Mouse (Mus musculus) MEL (cell line): ENCODE results near the gene Qprt. TPM values are rescaled to one million over a fixed set of nuclear protein-coding genes. Genes with fewer than 3 reads are reported as not detected.

ENCODE experiments used
- DNase-seq: peaks from one replicate; pipeline ENCODE4 v3.0.0; 2011; ENCODE audit warnings: low read depth, low spot score
- H3K27ac ChIP-seq: 2 replicates; pipeline ENCODE4 v1.5.1; 2012; ENCODE audit warnings: low read depth, mild to moderate bottlenecking, control low read depth, low read length, moderate library complexity; ENCODE audit not compliant: control insufficient read depth
- H3K27me3 ChIP-seq, 2 experiments: fragments of 150-350 bp in 1 of 2; sonication (generic) in 1 of 2; 2 replicates each; pipeline ENCODE4 v1.6.1; 2012; ENCODE audit warnings: low read length in 2 of 2, mild to moderate bottlenecking in 2 of 2, improper control_type of control experiment in 1 of 2, moderate library complexity in 1 of 2; ENCODE audit not compliant: insufficient read depth in 2 of 2, control insufficient read depth in 1 of 2
- H3K36me3 ChIP-seq, 2 experiments: 2 replicates each; pipeline ENCODE4 v1.6.1; 2012 to 2014; ENCODE audit warnings: low read length in 2 of 2, improper control_type of control experiment in 1 of 2, inconsistent platforms in 1 of 2, mild to moderate bottlenecking in 1 of 2; ENCODE audit not compliant: insufficient read depth in 2 of 2, control insufficient read depth in 1 of 2
- H3K4me1 ChIP-seq, 2 experiments: fragments of 150-350 bp in 1 of 2; sonication (generic) in 1 of 2; 2 replicates each; pipeline ENCODE4 v1.6.1; 2012; ENCODE audit warnings: low read length in 2 of 2, improper control_type of control experiment in 1 of 2, mild to moderate bottlenecking in 1 of 2; ENCODE audit not compliant: insufficient read depth in 2 of 2, control insufficient read depth in 1 of 2
- H3K4me3 ChIP-seq, 2 experiments: fragments of 150-350 bp in 1 of 2; sonication (generic) in 1 of 2; 2 replicates each; pipeline ENCODE4 v1.5.1; 2012; ENCODE audit warnings: low read depth in 2 of 2, low read length in 2 of 2, mild to moderate bottlenecking in 2 of 2, moderate library complexity in 2 of 2, control low read depth in 1 of 2, improper control_type of control experiment in 1 of 2; ENCODE audit not compliant: control insufficient read depth in 1 of 2, insufficient read depth in 1 of 2
- H3K79me2 ChIP-seq: 2 replicates; pipeline ENCODE4 v1.6.1; 2012; ENCODE audit warnings: mild to moderate bottlenecking, low read length, moderate library complexity; ENCODE audit not compliant: control insufficient read depth, poor library complexity, insufficient read depth
- H3K9ac ChIP-seq: 2 replicates; pipeline ENCODE4 v1.6.1; 2012; ENCODE audit warnings: low read depth, mild to moderate bottlenecking, control low read depth, low read length, moderate library complexity; ENCODE audit not compliant: control insufficient read depth, poor library complexity, severe bottlenecking
- H3K9me3 ChIP-seq: fragments of 150-350 bp; sonication (generic); replicated peaks from 2 replicates; pipeline ENCODE4 v1.6.1; 2012; ENCODE audit warnings: mild to moderate bottlenecking, low read length, improper control_type of control experiment, moderate library complexity; ENCODE audit not compliant: insufficient read depth
- CTCF ChIP-seq, 3 experiments: IDR thresholded peaks in 2 of 3; conservative IDR thresholded peaks in 1 of 3; 2 replicates each; pipeline ENCODE4 v1.5.1; 2011 to 2012; ENCODE audit warnings: low read length in 3 of 3, low read depth in 2 of 3, mild to moderate bottlenecking in 2 of 3, improper control_type of control experiment in 1 of 3, inconsistent platforms in 1 of 3, mixed read lengths in 1 of 3, moderate library complexity in 1 of 3; ENCODE audit not compliant: control insufficient read depth in 1 of 3, insufficient read depth in 1 of 3, poor library complexity in 1 of 3, severe bottlenecking in 1 of 3
- EP300 ChIP-seq, 2 experiments: IDR thresholded peaks; 2 replicates each; pipeline ENCODE4 v1.6.1; 2011; ENCODE audit warnings: improper control_type of control experiment in 2 of 2, low read length in 2 of 2, low read depth in 1 of 2, mild to moderate bottlenecking in 1 of 2
- JUND ChIP-seq: IDR thresholded peaks from 2 replicates; pipeline ENCODE4 v1.6.1; 2011; ENCODE audit warnings: low read depth, mild to moderate bottlenecking, improper control_type of control experiment, low read length
- KAT2A ChIP-seq: conservative IDR thresholded peaks from 2 replicates; pipeline ENCODE4 v1.6.1; 2012; ENCODE audit warnings: low read depth, low read length, improper control_type of control experiment, inconsistent platforms
- MAX ChIP-seq: IDR thresholded peaks from 2 replicates; pipeline ENCODE4 v1.6.1; 2011; ENCODE audit warnings: low read length, improper control_type of control experiment
- MEF2A ChIP-seq: IDR thresholded peaks from 2 replicates; pipeline ENCODE4 v1.6.1; 2014; ENCODE audit warnings: low read depth, mild to moderate bottlenecking, inconsistent platforms, low read length, improper control_type of control experiment; ENCODE audit not compliant: poor library complexity, insufficient replicate concordance, severe bottlenecking; ENCODE audit errors: extremely low read depth
- MYB ChIP-seq: IDR thresholded peaks from 2 replicates; pipeline ENCODE4 v1.6.1; 2011; ENCODE audit warnings: mild to moderate bottlenecking, low read depth, low read length, improper control_type of control experiment
- MYC ChIP-seq: IDR thresholded peaks from 2 replicates; pipeline ENCODE4 v1.6.1; 2011; ENCODE audit warnings: low read depth, mild to moderate bottlenecking, low read length, improper control_type of control experiment, moderate library complexity
- NELFE ChIP-seq: IDR thresholded peaks from 2 replicates; pipeline ENCODE4 v1.6.1; 2011; ENCODE audit warnings: low read depth, low read length, improper control_type of control experiment
- NRF1 ChIP-seq: IDR thresholded peaks from 2 replicates; pipeline ENCODE4 v1.6.1; 2014; ENCODE audit warnings: low read depth, mild to moderate bottlenecking, inconsistent platforms, low read length, improper control_type of control experiment, moderate library complexity; ENCODE audit not compliant: poor library complexity, insufficient read depth, severe bottlenecking
- POLR2AphosphoS2 ChIP-seq: IDR thresholded peaks from 2 replicates; pipeline ENCODE4 v1.6.1; 2011; ENCODE audit warnings: low read length, improper control_type of control experiment
- RAD21 ChIP-seq: IDR thresholded peaks from 2 replicates; pipeline ENCODE4 v1.6.1; 2011; ENCODE audit warnings: mild to moderate bottlenecking, low read depth, low read length, improper control_type of control experiment
- SMC3 ChIP-seq: IDR thresholded peaks from 2 replicates; pipeline ENCODE4 v1.6.1; 2011; ENCODE audit warnings: low read depth, low read length, improper control_type of control experiment
- TAL1 ChIP-seq: IDR thresholded peaks from 2 replicates; pipeline ENCODE4 v1.6.1; 2012; ENCODE audit warnings: mild to moderate bottlenecking, inconsistent platforms, low read length, moderate library complexity, mixed read lengths
- ZC3H11A ChIP-seq: IDR thresholded peaks from 2 replicates; pipeline ENCODE4 v1.6.1; 2012; ENCODE audit warnings: low read depth, mild to moderate bottlenecking, inconsistent platforms, low read length, improper control_type of control experiment
- ZNF384 ChIP-seq: IDR thresholded peaks from 2 replicates; pipeline ENCODE4 v1.6.1; 2012; ENCODE audit warnings: low read depth, mild to moderate bottlenecking, inconsistent platforms, low read length, improper control_type of control experiment
- polyA plus RNA-seq, 2 experiments: library from polyadenylated mRNA; stranded (reverse) in 1 of 2; unstranded in 1 of 2; fragments of >175 nt in 1 of 2; fragments of >200 nt in 1 of 2; gene quantifications; 2 replicates each; pipeline versions ENCODE4 v1.2.1 to v1.2.4; 2012; ENCODE audit warnings: low replicate concordance in 2 of 2, low read depth in 1 of 2; ENCODE audit not compliant: insufficient read length in 2 of 2, insufficient read depth in 1 of 2, missing spikeins in 1 of 2
- total RNA-seq: library from RNA; depleted of rRNA; stranded (reverse); fragments of 300-350 nt; gene quantifications from 2 replicates; pipeline ENCODE4 v1.2.3, GENCODE M21; 2012

Gene Qprt
- total and polyA plus RNA-seq, 3 experiments = 2.7 to 3.7 TPM; not detected in 1

- Histone ChIP-seq H3K27ac (no peak overlapping the region), H3K4me1 (peaks cover 0 to 8% of the 10 kb centered on the region in 2 experiments; a peak in 2 of 4 replicates), H3K4me3 (no peak overlapping the region)
Measured at GRCm38 (mm10) chr7:127118671-127119445, 3.2 kb downstream of the Qprt start.

GRCm38 (mm10) chr7:127117948-127118347 lies 4.1 kb downstream of the Qprt start:
- Histone ChIP-seq H3K79me2 (no peaks in the 10 kb centered on the region), H3K9me3 (no peaks in the 10 kb centered on the region), H3K9ac (no peak overlapping the region), H3K27ac (no peak overlapping the region), H3K4me1 (peaks cover under 1 to 17% of the 10 kb centered on the region in 2 experiments; a peak in 3 of 4 replicates), H3K27me3 (no peaks in the 10 kb centered on the region), H3K36me3 (peaks cover 0 to 6% of the 10 kb centered on the region in 2 experiments; a peak in 2 of 4 replicates), H3K4me3 (no peak overlapping the region)
- no peak for DNase-seq
- TF ChIP-seq MAX (no peak), MYC (no peak), MYB (no peak), CTCF (IDR thresholded peaks at IDR 0.05 in 2 of 3, conservative IDR thresholded peaks at IDR 0.05 in 1 of 3; ENCODE audit: control insufficient read depth in 1 of 3, insufficient read depth in 1 of 3, low read depth in 2 of 3, low read length in 3 of 3, poor library complexity in 1 of 3, severe bottlenecking in 1 of 3) (peak in 2 of 3 experiments; percentile 7 to 48; a peak in 2 of 6 replicates), MEF2A (no peak), NRF1 (no peak), ZC3H11A (peak; percentile 12; the same call in 1 of the 2 replicates), RAD21 (peak; percentile 49), SMC3 (peak; percentile 49), POLR2AphosphoS2 (no peak), EP300 (IDR thresholded peaks at IDR 0.05; ENCODE audit: low read depth in 1 of 2, low read length in 2 of 2) (no peak)

More at GRCm38 (mm10) chr7:127118671-127119445, 3.2 kb downstream of the Qprt start:
- H3K9ac ChIP-seq = no peak overlapping the region
- TF ChIP-seq RAD21 (no peak), KAT2A (no peak), ZNF384 (no peak), TAL1 (no peak), NELFE (no peak), JUND (no peak), POLR2AphosphoS2 (no peak), CTCF (IDR thresholded peaks at IDR 0.05 in 2 of 3, conservative IDR thresholded peaks at IDR 0.05 in 1 of 3; ENCODE audit: control insufficient read depth in 1 of 3, insufficient read depth in 1 of 3, low read depth in 2 of 3, low read length in 3 of 3, poor library complexity in 1 of 3, severe bottlenecking in 1 of 3) (no peak)
- peaks cover 0 to under 1% of the 10 kb centered on the region in 2 experiments; a peak in 2 of 4 replicates for H3K36me3 ChIP-seq
- no peaks in the 10 kb centered on the region for H3K79me2 ChIP-seq
- H3K9me3 ChIP-seq = no peaks in the 10 kb centered on the region
- no peaks in the 10 kb centered on the region for H3K27me3 ChIP-seq
- no peak for DNase-seq
